Mouse (Mus musculus): ENCODE measurements at regions not wholly inside any gene's neighbourhood (a gene's known extent, or its start where the extent isn't known, plus 50 kb on each side); places are given as distances from the start of the nearest gene placed in this dataset.
A peak's percentile ranks its signal among the peaks of the same experiment; 100 is the strongest.

DNA sequence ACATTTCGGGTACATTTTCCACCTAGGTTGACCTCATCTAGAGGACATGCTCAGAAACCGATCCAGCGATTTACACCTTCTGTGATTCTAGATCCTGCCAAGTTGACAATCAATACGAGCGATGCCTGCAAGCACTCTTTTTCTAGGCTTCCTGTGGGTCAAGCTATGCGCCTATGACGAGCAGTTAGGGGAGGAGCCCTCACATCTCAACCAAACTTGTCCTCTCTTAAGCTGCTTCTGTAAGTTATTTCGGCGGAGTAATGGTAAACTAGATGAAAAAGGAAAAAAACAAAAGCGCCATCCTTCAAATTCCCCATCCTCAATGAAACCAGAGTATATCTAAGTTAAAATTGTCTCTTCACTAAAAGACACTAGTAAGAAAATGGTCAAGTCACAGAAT, 858.5 kb downstream of the Zfp704 start:
- H3K27ac ChIP-seq, result no peak overlapping the region
- H3K27me3 ChIP-seq (ENCODE audit: poor library complexity, severe bottlenecking), result peaks cover 28% of the 10 kb centered on the region
- H3K36me3 ChIP-seq (replicated peaks), result no peaks in the 10 kb centered on the region
- H3K4me3 ChIP-seq, result no peak overlapping the region
- DNase-seq (ENCODE audit: extremely low spot score, low spot score), result no peak
- no peaks in the 10 kb centered on the region for H3K9me3 ChIP-seq
- peaks cover 23% of the 10 kb centered on the region for H3K4me1 ChIP-seq
- WGBS, result 90% methylated on average over 10 of the region's 10 CpGs

DNA sequence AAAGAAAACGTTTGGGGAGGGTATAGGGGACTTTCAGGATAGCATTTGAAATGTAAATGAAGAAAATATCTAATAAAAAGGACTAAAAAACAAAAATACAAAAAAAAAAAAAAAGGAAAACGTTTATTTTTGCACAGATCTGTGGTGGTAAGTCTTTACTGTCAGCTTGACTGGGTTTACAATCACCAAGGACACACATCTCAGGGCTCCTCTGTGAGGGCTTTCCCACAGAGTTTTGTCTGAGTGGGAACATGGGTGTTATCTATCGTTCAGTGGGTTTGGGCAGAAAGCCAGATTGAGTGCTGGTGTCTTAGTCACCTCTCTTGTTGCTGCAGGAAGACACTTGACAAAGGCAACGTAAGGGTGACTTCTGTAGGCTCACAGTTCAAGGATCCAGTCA, 859.0 kb downstream of the Zfp704 start:
- DNase-seq (ENCODE audit: extremely low spot score, low spot score), result no peak
- H3K36me3 ChIP-seq (replicated peaks), result no peaks in the 10 kb centered on the region
- peaks cover 19% of the 10 kb centered on the region for H3K4me1 ChIP-seq
- no peak overlapping the region for H3K27ac ChIP-seq
- peaks cover 23% of the 10 kb centered on the region for H3K27me3 ChIP-seq (ENCODE audit: poor library complexity, severe bottlenecking)
- no peaks in the 10 kb centered on the region for H3K9me3 ChIP-seq
- WGBS, result 85% methylated on average over 4 of the region's 4 CpGs
- no peak overlapping the region for H3K4me3 ChIP-seq

DNA sequence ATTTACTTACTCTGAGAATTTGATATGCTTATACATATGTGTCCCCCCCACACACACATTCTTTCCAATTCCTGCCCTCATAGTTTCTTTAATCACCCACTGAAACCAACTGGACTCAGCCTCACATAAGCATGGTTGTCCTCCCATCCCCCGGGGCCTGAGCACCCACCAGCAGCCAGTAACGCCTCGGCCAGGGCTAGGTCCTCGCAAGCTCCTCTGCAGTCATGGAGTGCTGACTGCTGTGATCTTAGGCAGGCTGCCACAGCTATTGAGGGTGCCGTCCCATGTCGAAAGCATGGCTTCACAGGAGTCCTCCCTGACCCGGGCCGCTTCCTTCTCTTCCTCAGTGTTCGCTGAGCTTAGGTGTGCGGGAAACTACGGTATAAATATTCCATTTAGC, 859.7 kb downstream of the Zfp704 start:
- H3K4me3 ChIP-seq, result no peak overlapping the region
- H3K27me3 ChIP-seq (ENCODE audit: poor library complexity, severe bottlenecking), result peaks cover 17% of the 10 kb centered on the region
- no peaks in the 10 kb centered on the region for H3K9me3 ChIP-seq
- no peaks in the 10 kb centered on the region for H3K36me3 ChIP-seq (replicated peaks)
- peaks cover 19% of the 10 kb centered on the region for H3K4me1 ChIP-seq
- no peak overlapping the region for H3K27ac ChIP-seq
- 94% methylated on average over 11 of the region's 11 CpGs for WGBS
- DNase-seq (ENCODE audit: extremely low spot score, low spot score), result no peak

DNA sequence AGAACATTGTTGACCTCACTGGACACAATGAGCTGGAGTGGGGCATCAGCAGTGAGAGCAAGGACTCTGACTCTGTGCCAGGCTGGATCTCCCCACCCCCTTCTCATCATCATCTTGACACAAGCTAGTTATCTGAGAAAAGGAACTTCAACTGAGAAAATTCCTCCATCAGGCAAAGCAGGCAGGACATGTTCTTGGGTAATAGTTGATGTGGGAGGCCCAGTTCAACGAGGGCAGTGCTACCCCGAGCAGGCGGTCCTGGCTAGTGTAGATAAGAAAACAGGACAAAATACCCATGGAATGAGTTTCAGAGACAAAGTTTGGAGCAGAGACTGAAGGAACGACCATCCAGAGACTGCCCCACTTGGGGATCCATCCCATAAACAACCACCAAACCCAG, 862.7 kb downstream of the Zfp704 start:
- Histone ChIP-seq H3K9me3 (no peaks in the 10 kb centered on the region), H3K27ac (no peak overlapping the region), H3K4me1 (0 out of 2 replicates have a peak, but pooled peaks cover 1% of the 10 kb centered on the region), H3K4me3 (no peak overlapping the region), H3K27me3 (ENCODE audit: poor library complexity, severe bottlenecking) (peaks cover 3% of the 10 kb centered on the region; the same call in 1 of the 2 replicates), H3K36me3 (replicated peaks) (no peaks in the 10 kb centered on the region)
- WGBS, result 86% methylated on average over 4 of the region's 4 CpGs
- no peak for DNase-seq (ENCODE audit: extremely low spot score, low spot score)

DNA sequence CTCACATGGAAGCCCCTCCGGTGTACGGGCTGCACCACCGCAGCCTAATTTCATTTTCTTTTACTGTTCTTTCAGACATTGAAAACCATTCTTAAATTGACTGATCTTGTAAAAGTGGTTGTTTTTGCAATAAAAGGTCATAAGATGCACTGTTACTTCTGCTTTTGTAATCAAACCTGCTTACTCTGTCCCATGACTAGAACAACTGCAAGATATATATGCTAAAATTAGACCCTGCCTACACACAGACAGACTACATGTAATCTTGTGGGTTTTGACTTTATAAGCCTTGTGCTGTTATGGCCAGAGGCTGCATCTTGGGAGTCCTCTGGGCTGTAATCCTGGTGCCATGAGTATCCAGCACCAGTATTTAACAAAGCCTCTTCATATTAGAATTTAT, 863.2 kb downstream of the Zfp704 start:
- no peak for DNase-seq (ENCODE audit: extremely low spot score, low spot score)
- Histone ChIP-seq H3K27ac (no peak overlapping the region), H3K4me3 (no peak overlapping the region), H3K36me3 (replicated peaks) (no peaks in the 10 kb centered on the region), H3K27me3 (ENCODE audit: poor library complexity, severe bottlenecking) (peaks cover 3% of the 10 kb centered on the region; the same call in 1 of the 2 replicates), H3K4me1 (no peaks in the 10 kb centered on the region), H3K9me3 (no peaks in the 10 kb centered on the region)
- WGBS, result 95% methylated on average over 3 of the region's 3 CpGs

DNA sequence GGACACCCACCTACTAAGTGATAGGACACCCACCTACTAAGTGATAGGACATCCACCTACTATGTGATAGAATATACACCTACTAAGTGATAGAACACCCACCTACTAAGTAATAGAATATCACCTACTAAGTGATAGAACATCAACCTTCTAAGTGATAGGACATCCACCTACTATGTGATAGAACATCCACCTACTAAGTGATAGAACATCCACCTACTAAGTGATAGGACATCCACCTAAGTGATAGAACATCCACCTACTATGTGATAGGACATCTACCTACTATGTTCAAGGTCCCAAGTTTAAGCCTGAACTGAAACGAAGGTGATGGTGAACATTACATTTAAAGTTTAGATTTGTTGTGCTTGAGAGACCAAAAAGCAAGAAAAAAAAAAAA, 863.8 kb downstream of the Zfp704 start:
- Histone ChIP-seq H3K27me3 (ENCODE audit: poor library complexity, severe bottlenecking) (peaks cover 3% of the 10 kb centered on the region; the same call in 1 of the 2 replicates), H3K9me3 (no peaks in the 10 kb centered on the region), H3K4me3 (no peak overlapping the region), H3K4me1 (no peaks in the 10 kb centered on the region), H3K36me3 (replicated peaks) (no peaks in the 10 kb centered on the region), H3K27ac (no peak overlapping the region)
- WGBS, result 80% methylated on average over 1 of the region's 1 CpGs
- no peak for DNase-seq (ENCODE audit: extremely low spot score, low spot score)

DNA sequence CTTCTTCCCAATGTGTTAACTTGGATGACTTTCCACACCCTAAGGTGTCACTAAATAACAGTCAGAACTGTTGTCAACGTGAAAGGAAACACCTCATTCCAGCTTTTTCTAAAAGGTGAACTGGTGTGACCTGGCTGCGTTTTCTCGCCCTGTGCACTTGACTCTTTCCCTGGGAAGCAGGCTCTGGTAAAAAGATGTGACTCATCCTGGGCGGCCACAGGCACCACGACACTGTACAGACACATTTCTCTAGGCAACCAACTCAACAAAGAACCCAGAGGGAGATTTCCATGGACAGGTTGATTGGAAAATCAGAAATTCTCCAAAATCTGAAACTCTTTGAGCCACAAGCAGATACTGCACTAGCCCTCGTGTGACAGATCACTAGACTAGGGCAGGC, 865.0 kb downstream of the Zfp704 start:
- Histone ChIP-seq H3K27ac (no peak overlapping the region), H3K9me3 (no peaks in the 10 kb centered on the region), H3K4me1 (no peaks in the 10 kb centered on the region), H3K36me3 (replicated peaks) (no peaks in the 10 kb centered on the region), H3K27me3 (ENCODE audit: poor library complexity, severe bottlenecking) (no peaks in the 10 kb centered on the region), H3K4me3 (no peak overlapping the region)
- 81% methylated on average over 6 of the region's 6 CpGs for WGBS
- DNase-seq (ENCODE audit: extremely low spot score, low spot score), result no peak

DNA sequence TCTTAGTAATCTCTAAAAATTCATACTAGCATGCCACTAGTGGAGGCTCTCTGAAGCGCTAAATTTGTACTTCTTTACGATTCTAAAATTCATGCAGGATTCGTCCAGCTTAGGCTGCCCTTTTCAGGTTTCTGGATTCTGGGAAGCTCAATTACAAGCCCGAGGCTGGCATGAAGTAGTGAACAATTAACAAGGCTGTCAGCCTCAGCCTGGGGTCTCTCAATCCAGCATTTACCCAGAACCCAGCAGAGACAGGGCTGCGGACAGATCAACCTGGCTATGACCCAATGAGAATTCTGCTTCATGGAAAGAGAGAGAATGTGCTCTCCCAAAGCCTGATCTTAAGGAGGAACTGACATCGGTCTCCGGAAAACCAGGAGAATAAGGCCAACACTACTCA, 866.2 kb downstream of the Zfp704 start:
- no peak overlapping the region for H3K27ac ChIP-seq
- H3K9me3 ChIP-seq, result no peaks in the 10 kb centered on the region
- DNase-seq (ENCODE audit: extremely low spot score, low spot score), result no peak
- no peak overlapping the region for H3K4me3 ChIP-seq
- H3K27me3 ChIP-seq (ENCODE audit: poor library complexity, severe bottlenecking), result no peaks in the 10 kb centered on the region
- no peaks in the 10 kb centered on the region for H3K4me1 ChIP-seq
- H3K36me3 ChIP-seq (replicated peaks), result no peaks in the 10 kb centered on the region
- WGBS, result 83% methylated on average over 7 of the region's 7 CpGs

DNA sequence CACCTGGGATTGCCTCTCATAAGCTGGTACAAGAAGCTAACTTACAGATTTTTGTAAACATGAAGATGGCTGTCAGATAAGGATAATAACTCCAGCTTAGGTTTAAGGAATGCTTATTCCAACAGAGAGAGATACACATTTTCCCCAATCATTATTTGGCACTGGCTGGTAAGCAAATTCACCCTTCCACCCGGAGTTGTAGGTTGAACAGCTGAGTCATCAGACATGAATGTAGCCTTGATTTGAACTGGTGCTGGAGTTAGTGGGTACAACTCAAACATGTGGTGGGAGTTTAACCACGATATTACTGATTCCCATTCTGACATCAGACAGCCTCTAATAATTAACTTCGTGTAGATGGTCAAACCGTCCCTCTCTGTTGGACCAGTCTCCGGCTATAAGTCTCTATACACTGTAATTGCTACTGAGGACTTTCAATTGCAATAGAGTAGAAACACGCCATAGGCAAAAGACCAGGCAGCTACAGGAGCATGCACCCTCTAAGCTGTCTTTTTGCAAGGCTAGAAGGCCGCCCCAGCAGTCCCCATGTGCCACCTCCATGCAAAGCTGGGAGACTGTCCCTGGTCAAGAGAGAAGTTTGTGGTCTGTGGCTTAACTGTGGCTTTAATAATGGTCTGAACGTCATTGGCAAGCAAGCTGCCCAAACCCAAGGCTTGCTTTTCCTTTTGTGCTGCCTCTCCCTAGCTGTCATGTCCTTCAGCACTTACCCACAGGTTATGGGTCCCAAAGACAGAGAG, 868.4 kb downstream of the Zfp704 start:
- 93% methylated on average over 8 of the region's 8 CpGs for WGBS
- Histone ChIP-seq H3K4me1 (peaks cover 6% of the 10 kb centered on the region), H3K27me3 (ENCODE audit: poor library complexity, severe bottlenecking) (no peaks in the 10 kb centered on the region), H3K4me3 (no peak overlapping the region), H3K9me3 (no peaks in the 10 kb centered on the region), H3K36me3 (replicated peaks) (no peaks in the 10 kb centered on the region), H3K27ac (no peak overlapping the region)
- no peak for DNase-seq (ENCODE audit: extremely low spot score, low spot score)

DNA sequence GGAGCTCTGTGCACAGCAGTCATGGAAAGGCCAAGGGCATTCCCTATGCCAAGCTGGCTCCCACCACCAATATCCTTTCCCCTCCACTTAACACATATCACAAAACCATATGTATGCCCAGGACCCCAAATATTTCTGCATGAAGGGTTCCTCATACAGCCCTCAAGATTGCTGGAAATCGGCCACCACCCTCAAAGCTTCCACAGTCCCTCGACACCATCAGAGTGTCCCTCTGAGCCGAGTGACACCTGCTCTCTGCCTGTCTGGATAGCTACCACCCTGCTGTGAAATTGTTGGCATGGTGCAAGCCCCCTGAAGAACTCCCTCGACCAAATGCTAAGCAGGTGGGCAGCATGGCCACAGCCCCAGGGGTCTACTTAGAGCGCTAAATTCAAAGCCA, 869.2 kb downstream of the Zfp704 start:
- no peaks in the 10 kb centered on the region for H3K36me3 ChIP-seq (replicated peaks)
- 77% methylated on average over 5 of the region's 5 CpGs for WGBS
- no peaks in the 10 kb centered on the region for H3K27me3 ChIP-seq (ENCODE audit: poor library complexity, severe bottlenecking)
- no peak overlapping the region for H3K27ac ChIP-seq
- H3K4me1 ChIP-seq, result peaks cover 13% of the 10 kb centered on the region
- no peak overlapping the region for H3K4me3 ChIP-seq
- DNase-seq (ENCODE audit: extremely low spot score, low spot score), result no peak
- no peaks in the 10 kb centered on the region for H3K9me3 ChIP-seq

DNA sequence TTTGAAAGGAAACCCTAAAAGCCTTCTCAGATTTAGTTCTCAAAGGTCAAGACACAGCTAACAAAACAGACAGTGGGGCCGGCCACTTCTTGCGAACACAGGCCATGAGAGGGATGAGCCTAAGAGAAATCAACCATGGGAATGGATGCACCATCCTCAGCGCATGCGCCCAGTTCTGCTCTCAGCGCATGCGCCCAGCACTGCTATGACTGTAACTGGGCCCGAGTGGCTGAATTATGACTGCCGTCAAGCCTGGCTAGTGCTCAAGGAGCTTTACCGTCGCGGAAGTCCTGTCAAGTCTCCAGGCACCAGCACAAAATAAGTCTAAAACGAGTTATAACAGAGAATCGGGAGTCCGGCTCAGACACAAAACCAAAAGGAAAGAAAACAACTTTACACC, 870.6 kb downstream of the Zfp704 start:
- Histone ChIP-seq H3K27me3 (ENCODE audit: poor library complexity, severe bottlenecking) (no peaks in the 10 kb centered on the region), H3K27ac (no peak overlapping the region), H3K4me3 (no peak overlapping the region), H3K36me3 (replicated peaks) (no peaks in the 10 kb centered on the region), H3K9me3 (no peaks in the 10 kb centered on the region), H3K4me1 (peaks cover 13% of the 10 kb centered on the region)
- DNase-seq (ENCODE audit: extremely low spot score, low spot score), result no peak
- 94% methylated on average over 14 of the region's 14 CpGs for WGBS

DNA sequence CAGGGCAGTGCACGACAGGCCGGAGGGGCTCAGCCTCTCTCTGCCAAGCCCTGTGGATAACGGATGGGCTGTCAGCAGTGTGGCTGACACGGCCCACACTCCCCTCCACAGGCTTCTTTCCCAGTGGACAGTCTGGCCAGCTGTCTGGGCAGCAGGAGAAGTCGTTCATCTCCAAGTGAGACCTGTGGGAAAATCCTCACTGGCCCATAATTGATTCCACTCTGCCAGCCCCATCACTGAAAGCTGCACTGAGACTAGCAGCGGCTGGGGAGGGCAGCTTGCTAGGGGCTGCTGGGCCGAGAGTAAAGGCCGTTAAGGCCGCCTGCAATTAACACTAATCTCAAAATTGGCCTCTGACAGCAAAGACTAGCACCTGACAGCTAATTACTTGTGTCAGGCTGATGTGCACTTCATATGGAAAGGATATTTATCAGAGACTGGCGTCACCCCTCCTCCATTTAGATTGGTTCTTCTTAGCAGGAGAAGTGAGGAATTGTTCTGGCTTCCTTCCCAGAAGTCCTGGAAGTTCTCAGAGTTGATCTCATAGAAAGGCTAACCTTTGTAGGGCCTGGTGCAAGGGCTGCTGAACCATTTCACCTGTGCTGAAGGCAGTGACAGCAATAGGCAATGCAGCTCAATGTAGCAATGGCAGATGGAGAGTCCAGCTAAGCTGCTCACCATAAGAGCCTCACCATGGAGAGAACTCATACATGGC, 873.5 kb downstream of the Zfp704 start:
- peak overlapping the region; percentile 57 for H3K27ac ChIP-seq
- WGBS, result 40% methylated on average over 10 of the region's 10 CpGs

DNA sequence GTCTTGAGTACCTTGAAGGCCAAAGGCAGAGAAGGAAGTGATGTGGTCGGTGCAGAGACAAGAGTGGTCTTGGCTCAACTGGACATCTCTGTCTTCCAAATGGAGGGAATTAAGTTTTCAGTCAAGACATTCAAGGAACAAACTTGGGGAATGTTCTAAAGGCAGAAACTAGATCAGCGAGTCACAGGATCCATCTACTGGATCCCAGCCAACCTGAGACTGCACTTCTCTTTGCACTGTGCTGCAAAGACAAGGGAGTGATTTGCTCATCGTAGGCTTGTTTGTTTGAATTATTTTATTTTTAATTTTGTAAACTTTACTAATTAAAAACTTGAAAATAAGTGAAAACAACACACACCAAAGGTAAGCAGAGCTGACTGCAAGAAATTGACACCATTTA, 875.8 kb downstream of the Zfp704 start:
- Histone ChIP-seq H3K27me3 (ENCODE audit: poor library complexity, severe bottlenecking) (no peaks in the 10 kb centered on the region), H3K9me3 (no peaks in the 10 kb centered on the region), H3K27ac (no peak overlapping the region), H3K4me3 (no peak overlapping the region), H3K36me3 (replicated peaks) (no peaks in the 10 kb centered on the region), H3K4me1 (peaks cover 17% of the 10 kb centered on the region)
- DNase-seq (ENCODE audit: extremely low spot score, low spot score), result no peak
- 94% methylated on average over 3 of the region's 3 CpGs for WGBS

More for the DNA sequence above, 873.5 kb downstream of the Zfp704 start:
- H3K4me3 ChIP-seq, result no peak overlapping the region
- H3K27me3 ChIP-seq (ENCODE audit: poor library complexity, severe bottlenecking), result no peaks in the 10 kb centered on the region
- peaks cover 15% of the 10 kb centered on the region for H3K4me1 ChIP-seq
- no peaks in the 10 kb centered on the region for H3K36me3 ChIP-seq (replicated peaks)
- no peaks in the 10 kb centered on the region for H3K9me3 ChIP-seq
- DNase-seq (ENCODE audit: extremely low spot score, low spot score), result no peak
